Mouse (Mus musculus): ENCODE results near the gene Abi3bp. TPM values are rescaled to one million over a fixed set of nuclear protein-coding genes. Genes with fewer than 3 reads are reported as not detected.

The Abi3bp gene
- polyA plus RNA-seq, 1 experiment from 2014 or later, result 3.0 TPM

- no peak overlapping the region for H3K4me2 ChIP-seq (ENCODE audit: low read length)
- no peak overlapping the region for H3K27ac ChIP-seq
- no peaks in the 10 kb centered on the region for H3K9me3 ChIP-seq (replicated peaks; ENCODE audit: low read length)
- H3K4me3 ChIP-seq (replicated peaks; ENCODE audit: low read depth, low read length), result no peak overlapping the region
- H3K9ac ChIP-seq (ENCODE audit: low read depth, low read length), result no peak overlapping the region
- no peaks in the 10 kb centered on the region for H3K4me1 ChIP-seq (replicated peaks; ENCODE audit: insufficient read depth, low read length)
- TF ChIP-seq CTCF (IDR thresholded peaks at IDR 0.05; ENCODE audit: low read depth), result no peak
- 71% methylated on average over 10 of the region's 10 CpGs for WGBS
- DNase-seq (ENCODE audit: low spot score), result no peak
- no peak for ATAC-seq (replicated peaks; ENCODE audit: low FRiP score, low read depth)
- no peaks in the 10 kb centered on the region for H3K27me3 ChIP-seq (ENCODE audit: insufficient read depth, low read length)
- no peaks in the 10 kb centered on the region for H3K36me3 ChIP-seq (ENCODE audit: insufficient read depth, low read length)
Measured at GRCm38 (mm10) chr16:56611096-56611867, 133.6 kb downstream of the Abi3bp start.

GRCm38 (mm10) chr16:56638544-56638943, 160.9 kb downstream of the Abi3bp start:
- H3K27ac ChIP-seq, result no peak overlapping the region
- H3K36me3 ChIP-seq (ENCODE audit: insufficient read depth, low read length), result no peaks in the 10 kb centered on the region
- H3K4me3 ChIP-seq (replicated peaks; ENCODE audit: low read depth, low read length), result no peak overlapping the region
- no peaks in the 10 kb centered on the region for H3K4me1 ChIP-seq (replicated peaks; ENCODE audit: insufficient read depth, low read length)
- DNase-seq (ENCODE audit: low spot score) (no peak), ATAC-seq (replicated peaks; ENCODE audit: low FRiP score, low read depth) (no peak)
- H3K9ac ChIP-seq (ENCODE audit: low read depth, low read length), result no peak overlapping the region
- H3K9me3 ChIP-seq (replicated peaks; ENCODE audit: low read length), result no peaks in the 10 kb centered on the region
- WGBS, result 86% methylated on average over 3 of the region's 3 CpGs
- no peaks in the 10 kb centered on the region for H3K27me3 ChIP-seq (ENCODE audit: insufficient read depth, low read length)
- no peak for TF ChIP-seq CTCF (IDR thresholded peaks at IDR 0.05; ENCODE audit: low read depth)
- H3K4me2 ChIP-seq (ENCODE audit: low read length), result no peak overlapping the region

- no peak overlapping the region for H3K4me3 ChIP-seq (replicated peaks; ENCODE audit: low read depth, low read length)
- ATAC-seq (replicated peaks; ENCODE audit: low FRiP score, low read depth) (no peak), DNase-seq (ENCODE audit: low spot score) (no peak)
- no peaks in the 10 kb centered on the region for H3K27me3 ChIP-seq (ENCODE audit: insufficient read depth, low read length)
- no peaks in the 10 kb centered on the region for H3K36me3 ChIP-seq (ENCODE audit: insufficient read depth, low read length)
- H3K9ac ChIP-seq (ENCODE audit: low read depth, low read length), result no peak overlapping the region
- no peak overlapping the region for H3K4me2 ChIP-seq (ENCODE audit: low read length)
- no peaks in the 10 kb centered on the region for H3K9me3 ChIP-seq (replicated peaks; ENCODE audit: low read length)
- WGBS, result 22% methylated on average over 2 of the region's 2 CpGs
- TF ChIP-seq CTCF (IDR thresholded peaks at IDR 0.05; ENCODE audit: low read depth), result no peak
- no peak overlapping the region for H3K27ac ChIP-seq
- H3K4me1 ChIP-seq (replicated peaks; ENCODE audit: insufficient read depth, low read length), result no peaks in the 10 kb centered on the region
Measured at GRCm38 (mm10) chr16:56645251-56645650, 167.6 kb downstream of the Abi3bp start.

- no peak for TF ChIP-seq CTCF (IDR thresholded peaks at IDR 0.05; ENCODE audit: low read depth)
- DNase-seq (ENCODE audit: low spot score), result no peak
- WGBS, result 73% methylated on average over 7 of the region's 7 CpGs
- H3K36me3 ChIP-seq (ENCODE audit: insufficient read depth, low read length), result no peaks in the 10 kb centered on the region
- H3K4me1 ChIP-seq (replicated peaks; ENCODE audit: insufficient read depth, low read length), result no peaks in the 10 kb centered on the region
- no peaks in the 10 kb centered on the region for H3K27me3 ChIP-seq (ENCODE audit: insufficient read depth, low read length)
- no peak overlapping the region for H3K27ac ChIP-seq
- ATAC-seq (replicated peaks; ENCODE audit: low FRiP score, low read depth), result no peak
- H3K4me3 ChIP-seq (replicated peaks; ENCODE audit: low read depth, low read length), result no peak overlapping the region
- no peak overlapping the region for H3K4me2 ChIP-seq (ENCODE audit: low read length)
- no peak overlapping the region for H3K9ac ChIP-seq (ENCODE audit: low read depth, low read length)
- no peaks in the 10 kb centered on the region for H3K9me3 ChIP-seq (replicated peaks; ENCODE audit: low read length)
Measured at GRCm38 (mm10) chr16:56646382-56647172, 168.9 kb downstream of the Abi3bp start.

GRCm38 (mm10) chr16:56655193-56655910, 177.7 kb downstream of the Abi3bp start:
- no peaks in the 10 kb centered on the region for H3K27me3 ChIP-seq (ENCODE audit: insufficient read depth, low read length)
- DNase-seq (ENCODE audit: low spot score) (peak; percentile 46), ATAC-seq (replicated peaks; ENCODE audit: low FRiP score, low read depth) (peak; percentile 86; the same call in 1 of the 2 replicates)
- H3K4me1 ChIP-seq (replicated peaks; ENCODE audit: insufficient read depth, low read length), result no peaks in the 10 kb centered on the region
- no peak overlapping the region for H3K4me3 ChIP-seq (replicated peaks; ENCODE audit: low read depth, low read length)
- no peak overlapping the region for H3K4me2 ChIP-seq (ENCODE audit: low read length)
- H3K36me3 ChIP-seq (ENCODE audit: insufficient read depth, low read length), result no peaks in the 10 kb centered on the region
- WGBS, result 68% methylated on average over 12 of the region's 12 CpGs
- 0 out of 2 replicates have a peak overlapping the region, but pooled peaks have one; percentile 21 for H3K27ac ChIP-seq
- no peak overlapping the region for H3K9ac ChIP-seq (ENCODE audit: low read depth, low read length)
- TF ChIP-seq CTCF (IDR thresholded peaks at IDR 0.05; ENCODE audit: low read depth), result no peak
- no peaks in the 10 kb centered on the region for H3K9me3 ChIP-seq (replicated peaks; ENCODE audit: low read length)

- Histone ChIP-seq H3K4me3 (replicated peaks; ENCODE audit: low read depth, low read length) (no peak overlapping the region), H3K9ac (ENCODE audit: low read depth, low read length) (no peak overlapping the region), H3K9me3 (replicated peaks; ENCODE audit: low read length) (no peaks in the 10 kb centered on the region), H3K27me3 (ENCODE audit: insufficient read depth, low read length) (no peaks in the 10 kb centered on the region), H3K27ac (no peak overlapping the region), H3K4me2 (ENCODE audit: low read length) (no peak overlapping the region), H3K4me1 (replicated peaks; ENCODE audit: insufficient read depth, low read length) (no peaks in the 10 kb centered on the region), H3K36me3 (ENCODE audit: insufficient read depth, low read length) (no peaks in the 10 kb centered on the region)
- ATAC-seq (replicated peaks; ENCODE audit: low FRiP score, low read depth), result no peak
- TF ChIP-seq CTCF (IDR thresholded peaks at IDR 0.05; ENCODE audit: low read depth), result no peak
- no peak for DNase-seq (ENCODE audit: low spot score)
Measured at GRCm38 (mm10) chr16:56658866-56659265, 181.2 kb downstream of the Abi3bp start.
